Mouse (Mus musculus) cerebellum, adult 11-12 months (tissue): ENCODE data around the gene Tenm2.

Source experiments
- DNase-seq: peaks from one replicate; pipeline ENCODE4 v3.0.0; 2022

Tenm2 gene

GRCm38 (mm10) chr11:36172520-36172919, 1063.2 kb downstream of the Tenm2 start:
- no peak for DNase-seq

GRCm38 (mm10) chr11:36171991-36172390, 1063.8 kb downstream of the Tenm2 start:
- no peak for DNase-seq

DNA sequence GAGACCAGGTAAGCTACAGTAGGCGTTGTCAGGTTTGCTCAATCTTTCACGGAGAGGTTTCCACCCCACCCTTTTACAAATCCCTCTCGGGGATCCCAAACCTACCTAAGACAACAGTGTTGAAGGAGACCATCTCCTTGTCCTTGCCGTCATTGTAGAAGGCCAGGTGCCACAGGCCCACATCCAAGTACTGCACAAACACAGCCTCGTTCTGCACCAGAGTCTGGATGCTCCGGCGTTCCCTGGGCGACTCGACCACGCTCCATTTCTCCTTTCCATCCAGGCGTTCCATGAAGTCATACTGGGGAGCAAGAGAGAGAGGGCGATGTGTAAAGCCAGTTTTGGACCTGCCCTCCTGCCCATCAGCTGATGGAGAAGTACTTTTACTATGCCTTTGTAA, 1064.5 kb downstream of the Tenm2 start:
- DNase-seq, result no peak

- DNase-seq, result no peak
Measured at GRCm38 (mm10) chr11:36169738-36170137, 1066.0 kb downstream of the Tenm2 start.

DNA sequence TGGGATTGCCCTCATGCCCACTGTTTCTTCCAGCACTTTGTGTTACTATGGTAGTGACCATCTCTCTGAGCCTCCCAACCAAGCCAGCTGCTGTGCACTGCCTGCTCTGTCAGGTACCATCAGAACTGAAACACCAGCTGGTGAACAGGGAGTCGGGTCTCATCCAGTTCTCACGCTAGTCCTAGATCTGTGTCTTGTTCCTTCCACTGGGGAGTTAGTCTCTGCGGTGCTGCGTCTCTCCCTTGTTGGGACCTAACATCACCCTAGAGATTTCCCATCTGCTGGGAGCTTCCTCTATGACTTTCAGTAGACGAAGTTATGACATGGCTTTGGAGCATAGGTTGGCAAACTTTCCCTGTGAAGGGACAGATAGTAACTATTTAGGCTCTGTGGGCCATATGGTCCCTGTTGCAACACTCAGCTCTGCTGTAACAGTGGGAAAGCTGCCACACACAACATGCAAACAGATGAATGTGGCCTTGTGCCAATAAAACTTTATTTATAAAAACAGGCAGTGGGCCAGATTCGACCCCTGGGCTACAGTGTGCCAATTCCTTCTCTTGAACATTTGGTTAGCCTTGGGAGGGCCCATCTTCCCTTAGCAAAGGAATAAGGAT, 1066.7 kb downstream of the Tenm2 start:
- DNase-seq, result no peak

- no peak for DNase-seq
Measured at GRCm38 (mm10) chr11:36167766-36168318, 1067.9 kb downstream of the Tenm2 start.

- DNase-seq, result no peak
Measured at GRCm38 (mm10) chr11:36163580-36163979, 1072.2 kb downstream of the Tenm2 start.

- DNase-seq, result no peak
Measured at GRCm38 (mm10) chr11:36161765-36162321, 1073.9 kb downstream of the Tenm2 start.

DNA sequence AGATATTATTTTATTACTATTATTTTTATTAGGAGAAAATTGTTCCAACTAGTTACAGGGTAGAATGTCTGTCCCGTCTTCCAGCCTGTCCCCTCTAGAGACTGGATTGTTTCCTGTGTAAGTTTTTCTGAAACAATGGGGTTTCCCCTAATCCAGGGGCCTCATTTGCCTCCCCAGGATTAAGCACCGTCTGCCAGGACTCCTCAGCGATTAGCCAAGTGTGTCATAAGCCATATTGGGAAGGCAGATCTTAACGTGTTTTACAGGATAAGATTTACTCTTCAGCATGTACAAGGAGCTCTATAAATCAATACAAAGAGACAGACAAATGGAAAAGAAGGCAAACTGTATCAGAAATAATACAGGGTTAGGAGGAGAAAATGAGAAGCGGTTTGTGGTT, 1082.3 kb downstream of the Tenm2 start:
- no peak for DNase-seq

- no peak for DNase-seq
Measured at GRCm38 (mm10) chr11:36153011-36153410, 1082.8 kb downstream of the Tenm2 start.

GRCm38 (mm10) chr11:36152226-36152625, 1083.5 kb downstream of the Tenm2 start:
- DNase-seq, result no peak

- DNase-seq, result no peak
Measured at GRCm38 (mm10) chr11:36149092-36149491, 1086.7 kb downstream of the Tenm2 start.

DNA sequence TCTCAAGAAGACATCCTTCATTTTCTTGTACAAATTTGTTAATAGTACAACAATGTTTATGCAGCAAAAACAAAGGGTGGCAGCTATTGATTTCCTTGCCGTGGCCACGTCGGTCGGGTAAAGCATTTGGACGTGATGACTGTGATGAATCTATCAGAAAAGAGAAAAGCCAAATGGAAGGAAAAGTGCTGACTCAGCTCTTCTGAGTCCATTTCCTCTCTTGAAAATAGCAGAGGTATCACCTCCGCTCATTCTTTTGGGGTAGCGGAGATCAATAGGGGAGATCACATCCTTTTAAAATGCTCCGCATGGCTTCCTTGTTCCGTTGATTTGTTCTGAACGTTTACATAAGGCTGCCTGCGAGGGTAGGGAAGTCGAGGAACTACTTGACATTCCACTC, 1090.7 kb downstream of the Tenm2 start:
- no peak for DNase-seq

GRCm38 (mm10) chr11:36140411-36140810, 1095.4 kb downstream of the Tenm2 start:
- no peak for DNase-seq

- DNase-seq, result no peak
Measured at GRCm38 (mm10) chr11:36139521-36139920, 1096.2 kb downstream of the Tenm2 start.

- peak; percentile 41 for DNase-seq
Measured at GRCm38 (mm10) chr11:36137840-36138239, 1097.9 kb downstream of the Tenm2 start.

- no peak for DNase-seq
Measured at GRCm38 (mm10) chr11:36137276-36137675, 1098.5 kb downstream of the Tenm2 start.

GRCm38 (mm10) chr11:36134645-36135044, 1101.1 kb downstream of the Tenm2 start:
- no peak for DNase-seq

GRCm38 (mm10) chr11:36123275-36123674, 1112.5 kb downstream of the Tenm2 start:
- DNase-seq, result no peak

DNA sequence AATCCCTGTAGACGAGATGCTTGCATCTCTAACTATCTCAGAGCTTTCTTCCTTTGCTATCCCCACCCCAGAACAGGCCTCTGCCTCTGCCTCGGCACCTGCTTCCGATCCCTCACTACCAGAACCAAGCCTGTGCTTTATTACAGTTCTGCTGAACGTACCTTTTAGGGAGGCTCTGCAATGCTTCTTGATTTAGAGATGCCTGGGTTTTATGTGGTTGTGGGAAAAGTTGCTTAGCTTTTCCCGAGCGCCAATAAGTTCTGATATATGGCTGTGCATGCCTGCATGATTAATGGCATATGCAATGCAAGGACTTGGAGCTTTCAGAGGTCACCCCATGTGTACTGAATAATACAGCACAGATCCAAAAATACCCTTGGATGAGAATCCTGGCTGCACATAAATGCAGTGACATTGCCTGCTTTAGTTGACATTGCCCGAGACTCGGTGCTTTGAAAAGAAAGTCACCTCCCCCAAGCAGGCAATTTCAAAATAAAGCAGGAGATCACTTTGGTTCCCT, 1114.3 kb downstream of the Tenm2 start:
- DNase-seq, result no peak

DNA sequence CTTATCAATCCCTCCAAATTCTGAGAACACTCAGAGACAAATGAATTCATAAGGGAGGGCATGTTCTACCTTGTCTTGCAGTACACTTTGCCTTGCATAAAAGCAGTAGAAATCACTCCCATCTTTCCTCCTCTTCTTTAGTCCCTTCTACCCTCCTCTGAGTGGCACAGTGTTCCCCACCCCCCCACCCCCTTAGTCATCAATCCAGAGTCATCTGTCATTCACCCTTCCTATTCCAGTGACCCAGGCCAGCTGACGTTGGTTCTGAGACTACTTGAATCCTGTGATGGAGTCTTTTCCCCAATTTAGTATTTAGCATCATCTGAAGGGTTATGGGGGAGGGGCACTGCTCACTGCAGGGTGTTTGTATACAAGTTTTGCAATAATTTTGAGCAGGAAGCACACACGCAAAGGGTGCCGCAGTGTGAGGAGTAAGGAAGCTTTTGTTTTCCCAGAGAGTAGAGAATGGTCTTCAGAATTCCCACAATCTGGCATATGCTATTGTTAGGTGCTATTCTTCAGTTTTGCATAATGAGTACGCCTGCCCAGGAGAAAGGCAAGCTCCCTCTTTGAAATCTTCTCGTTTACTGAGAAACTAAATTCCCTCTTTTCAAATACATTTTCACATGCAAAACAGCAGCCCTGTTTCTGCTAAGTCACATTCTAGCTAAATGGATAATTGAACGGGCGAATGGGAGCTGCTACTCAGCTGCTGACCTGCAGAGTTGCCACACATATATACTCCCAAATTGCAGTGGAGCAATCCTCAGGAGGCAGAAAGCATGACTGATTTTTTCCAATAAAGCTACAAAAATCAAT, 1115.0 kb downstream of the Tenm2 start:
- no peak for DNase-seq

GRCm38 (mm10) chr11:36113326-36113725, 1122.4 kb downstream of the Tenm2 start:
- DNase-seq, result no peak

DNA sequence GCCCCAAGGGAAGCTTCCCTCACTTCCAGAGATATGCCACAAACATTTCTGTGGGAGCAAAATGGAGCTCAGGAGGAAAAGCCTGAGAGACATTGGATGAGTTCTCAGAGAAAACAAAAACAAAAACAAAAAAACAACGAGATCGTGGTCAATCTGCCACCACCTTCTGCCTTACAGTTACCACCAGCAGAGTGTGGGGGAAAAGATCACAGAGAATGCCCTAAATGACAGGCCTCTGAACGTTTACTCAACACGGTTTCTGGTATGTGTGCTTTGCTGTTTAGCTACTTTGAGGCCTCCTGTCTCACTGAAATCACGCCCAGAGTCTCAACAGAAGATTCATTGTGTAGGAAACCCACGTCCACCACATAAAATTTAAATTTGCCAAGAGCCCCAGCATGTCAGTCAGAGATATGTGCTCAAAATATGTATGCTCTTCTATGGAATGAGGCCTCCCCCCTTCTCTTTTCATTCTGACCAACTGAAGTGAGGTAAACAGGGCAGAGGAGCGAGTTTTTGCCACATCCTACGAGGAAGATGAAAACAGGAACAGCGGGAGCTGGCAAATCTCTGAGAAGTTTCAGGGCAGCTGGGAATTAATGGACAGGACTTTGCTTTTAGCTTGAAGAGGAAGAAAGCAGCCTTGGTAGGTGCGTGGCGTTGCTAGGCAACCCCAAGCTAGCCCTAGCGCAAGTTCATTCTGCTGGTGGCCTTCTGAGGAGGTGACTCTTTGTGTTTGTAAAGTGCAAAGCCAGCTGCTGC, 1126.6 kb downstream of the Tenm2 start:
- no peak for DNase-seq
